Mouse (Mus musculus): ENCODE measurements around the gene Srcap. TPM values are rescaled to one million over a fixed set of nuclear protein-coding genes. Genes with fewer than 3 reads are reported as not detected.

Gene Srcap
- polyA plus RNA-seq, 1 experiment: 18.6 TPM

- H3K27ac ChIP-seq (ENCODE audit: insufficient read depth, low read depth, low read length): no peak overlapping the region
- H3K4me1 ChIP-seq (ENCODE audit: control insufficient read depth, insufficient read depth, low read length): peaks cover 5% of the 10 kb centered on the region; the same call in 1 of the 2 replicates
- H3K27me3 ChIP-seq (replicated peaks; ENCODE audit: control insufficient read depth, insufficient read depth, low read length): no peaks in the 10 kb centered on the region
- H3K36me3 ChIP-seq (ENCODE audit: control insufficient read depth, insufficient read depth, low read length): 0 out of 2 replicates have a peak, but pooled peaks cover 1% of the 10 kb centered on the region
- peak overlapping the region; percentile 86 for H3K4me3 ChIP-seq (ENCODE audit: insufficient read depth, low read depth, low read length)
- TF ChIP-seq POLR2A (IDR thresholded peaks at IDR 0.05; ENCODE audit: low read depth, low read length): no peak
- TF ChIP-seq CTCF (conservative IDR thresholded peaks at IDR 0.05; ENCODE audit: insufficient read depth, insufficient read length, low read depth, low read length): no peak
- no peak for DNase-seq
- WGBS: under 1% methylated on average over 27 of the region's 28 CpGs
These were observed 61.8 kb downstream of the Srcap start for GRCm38 (mm10) chr7:127573503-127574008.

DNA sequence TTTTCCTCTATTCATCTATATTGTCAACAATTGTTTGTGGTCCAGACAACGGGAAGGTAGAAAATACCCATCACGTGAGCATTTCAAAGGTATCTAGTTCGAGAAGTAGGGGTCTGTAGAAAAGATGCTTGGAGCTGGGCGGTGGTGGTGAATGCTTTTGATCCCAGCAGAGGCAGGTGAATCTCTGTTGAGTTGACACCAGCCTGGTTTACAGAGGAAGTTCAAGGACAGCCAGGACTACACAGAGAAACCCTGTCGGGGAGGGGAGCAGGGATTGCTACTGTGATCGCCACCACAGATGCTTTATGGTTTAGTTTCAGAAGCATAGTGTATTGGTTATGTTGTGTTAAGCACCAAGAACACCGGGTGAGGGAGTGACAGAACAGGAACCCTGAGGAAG is 62.3 kb downstream of the Srcap start:
- WGBS: 8% methylated on average over 7 of the region's 7 CpGs
- Histone ChIP-seq H3K27ac (ENCODE audit: insufficient read depth, low read depth, low read length) (no peak overlapping the region), H3K4me1 (ENCODE audit: control insufficient read depth, insufficient read depth, low read length) (peaks cover 5% of the 10 kb centered on the region; the same call in 1 of the 2 replicates), H3K27me3 (replicated peaks; ENCODE audit: control insufficient read depth, insufficient read depth, low read length) (no peaks in the 10 kb centered on the region), H3K4me3 (ENCODE audit: insufficient read depth, low read depth, low read length) (peak overlapping the region; percentile 86), H3K36me3 (ENCODE audit: control insufficient read depth, insufficient read depth, low read length) (0 out of 2 replicates have a peak, but pooled peaks cover 1% of the 10 kb centered on the region)
- DNase-seq: no peak
- TF ChIP-seq POLR2A (IDR thresholded peaks at IDR 0.05; ENCODE audit: low read depth, low read length): no peak
- no peak for TF ChIP-seq CTCF (conservative IDR thresholded peaks at IDR 0.05; ENCODE audit: insufficient read depth, insufficient read length, low read depth, low read length)

- no peak for DNase-seq
- Histone ChIP-seq H3K4me1 (ENCODE audit: control insufficient read depth, insufficient read depth, low read length) (no peaks in the 10 kb centered on the region), H3K27me3 (replicated peaks; ENCODE audit: control insufficient read depth, insufficient read depth, low read length) (no peaks in the 10 kb centered on the region), H3K36me3 (ENCODE audit: control insufficient read depth, insufficient read depth, low read length) (peaks cover 4% of the 10 kb centered on the region; the same call in 1 of the 2 replicates), H3K27ac (ENCODE audit: insufficient read depth, low read depth, low read length) (no peak overlapping the region), H3K4me3 (ENCODE audit: insufficient read depth, low read depth, low read length) (no peak overlapping the region)
- 89% methylated on average over 6 of the region's 6 CpGs for WGBS
- TF ChIP-seq POLR2A (IDR thresholded peaks at IDR 0.05; ENCODE audit: low read depth, low read length): no peak
- no peak for TF ChIP-seq CTCF (conservative IDR thresholded peaks at IDR 0.05; ENCODE audit: insufficient read depth, insufficient read length, low read depth, low read length)
These were observed 71.5 kb downstream of the Srcap start for GRCm38 (mm10) chr7:127583260-127583659.

DNA sequence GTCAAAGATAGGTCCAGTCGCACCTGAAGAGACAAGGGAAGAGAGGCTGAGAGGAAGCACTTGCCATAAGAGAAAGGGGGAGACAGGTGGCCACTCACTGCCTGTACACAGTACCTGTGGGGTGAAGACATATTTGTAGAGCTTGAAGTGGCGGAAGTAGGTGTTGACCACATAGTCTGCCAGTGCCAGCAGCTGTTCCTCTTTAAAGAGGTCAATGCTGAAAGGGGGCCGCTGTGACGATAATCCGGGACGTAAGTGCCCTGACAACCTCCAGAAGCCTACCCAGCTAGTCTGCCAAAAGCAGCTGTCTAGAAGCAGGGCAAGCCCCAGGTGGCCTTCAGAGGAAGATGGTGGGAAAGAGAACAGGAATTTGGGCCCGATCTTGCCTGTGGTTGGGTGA is 73.2 kb downstream of the Srcap start:
- no peak for TF ChIP-seq POLR2A (IDR thresholded peaks at IDR 0.05; ENCODE audit: low read depth, low read length)
- no peak for TF ChIP-seq CTCF (conservative IDR thresholded peaks at IDR 0.05; ENCODE audit: insufficient read depth, insufficient read length, low read depth, low read length)
- no peak for DNase-seq
- no peak overlapping the region for H3K4me3 ChIP-seq (ENCODE audit: insufficient read depth, low read depth, low read length)
- peaks cover 4% of the 10 kb centered on the region; the same call in 1 of the 2 replicates for H3K36me3 ChIP-seq (ENCODE audit: control insufficient read depth, insufficient read depth, low read length)
- H3K4me1 ChIP-seq (ENCODE audit: control insufficient read depth, insufficient read depth, low read length): peaks cover 7% of the 10 kb centered on the region; the same call in 1 of the 2 replicates
- no peaks in the 10 kb centered on the region for H3K27me3 ChIP-seq (replicated peaks; ENCODE audit: control insufficient read depth, insufficient read depth, low read length)
- H3K27ac ChIP-seq (ENCODE audit: insufficient read depth, low read depth, low read length): no peak overlapping the region
- WGBS: 85% methylated on average over 7 of the region's 7 CpGs

GRCm38 (mm10) chr7:127586149-127586548 is 74.4 kb downstream of the Srcap start:
- TF ChIP-seq POLR2A (IDR thresholded peaks at IDR 0.05; ENCODE audit: low read depth, low read length): no peak
- TF ChIP-seq CTCF (conservative IDR thresholded peaks at IDR 0.05; ENCODE audit: insufficient read depth, insufficient read length, low read depth, low read length): no peak
- no peak for DNase-seq
- H3K36me3 ChIP-seq (ENCODE audit: control insufficient read depth, insufficient read depth, low read length): peaks cover 4% of the 10 kb centered on the region; the same call in 1 of the 2 replicates
- H3K27ac ChIP-seq (ENCODE audit: insufficient read depth, low read depth, low read length): no peak overlapping the region
- no peaks in the 10 kb centered on the region for H3K27me3 ChIP-seq (replicated peaks; ENCODE audit: control insufficient read depth, insufficient read depth, low read length)
- 93% methylated on average over 6 of the region's 6 CpGs for WGBS
- H3K4me3 ChIP-seq (ENCODE audit: insufficient read depth, low read depth, low read length): no peak overlapping the region
- peaks cover 7% of the 10 kb centered on the region; the same call in 1 of the 2 replicates for H3K4me1 ChIP-seq (ENCODE audit: control insufficient read depth, insufficient read depth, low read length)

GRCm38 (mm10) chr7:127587196-127587595 is 75.4 kb downstream of the Srcap start:
- DNase-seq: no peak
- H3K27ac ChIP-seq (ENCODE audit: insufficient read depth, low read depth, low read length): no peak overlapping the region
- H3K27me3 ChIP-seq (replicated peaks; ENCODE audit: control insufficient read depth, insufficient read depth, low read length): no peaks in the 10 kb centered on the region
- TF ChIP-seq CTCF (conservative IDR thresholded peaks at IDR 0.05; ENCODE audit: insufficient read depth, insufficient read length, low read depth, low read length): no peak
- no peak for TF ChIP-seq POLR2A (IDR thresholded peaks at IDR 0.05; ENCODE audit: low read depth, low read length)
- peaks cover 4% of the 10 kb centered on the region; the same call in 1 of the 2 replicates for H3K36me3 ChIP-seq (ENCODE audit: control insufficient read depth, insufficient read depth, low read length)
- WGBS: 39% methylated on average over 5 of the region's 5 CpGs
- no peak overlapping the region for H3K4me3 ChIP-seq (ENCODE audit: insufficient read depth, low read depth, low read length)
- H3K4me1 ChIP-seq (ENCODE audit: control insufficient read depth, insufficient read depth, low read length): peaks cover 7% of the 10 kb centered on the region; the same call in 1 of the 2 replicates

- peak; percentile 99 for DNase-seq
- Histone ChIP-seq H3K27me3 (replicated peaks; ENCODE audit: control insufficient read depth, insufficient read depth, low read length) (no peaks in the 10 kb centered on the region), H3K4me3 (ENCODE audit: insufficient read depth, low read depth, low read length) (peak within 1 kb of the TSS; percentile 91), H3K36me3 (ENCODE audit: control insufficient read depth, insufficient read depth, low read length) (no peaks in the 10 kb centered on the region; the same call in none of the 2 replicates), H3K27ac (ENCODE audit: insufficient read depth, low read depth, low read length) (peak within 1 kb of the TSS; percentile 73), H3K4me1 (ENCODE audit: control insufficient read depth, insufficient read depth, low read length) (peaks cover 7% of the 10 kb centered on the region; the same call in 1 of the 2 replicates)
- WGBS: under 1% methylated on average over 50 of the region's 50 CpGs
- TF ChIP-seq POLR2A (IDR thresholded peaks at IDR 0.05; ENCODE audit: low read depth, low read length): peak; percentile 71
- no peak for TF ChIP-seq CTCF (conservative IDR thresholded peaks at IDR 0.05; ENCODE audit: insufficient read depth, insufficient read length, low read depth, low read length)
These were observed 76.5 kb downstream of the Srcap start, which contains the start of the genes Ccdc189 and Rnf40 for GRCm38 (mm10) chr7:127588011-127588871. Gene Ccdc189 (minus strand): TSS chr7:127588595. Gene Rnf40 (plus strand): TSS chr7:127588767.
